Mouse (Mus musculus) neural tube, embryonic 15.5 days (tissue): Measurements from ENCODE around the gene Diexf. TPM values are rescaled to one million over a fixed set of nuclear protein-coding genes. Genes with fewer than 3 reads are reported as not detected.

Experiments
- ATAC-seq: fragments of 200-750 bp; cut with Nextera tagmentation; 2 replicates; pipeline ENCODE4 v1.8.0; 2017; ENCODE audit warnings: mild to moderate bottlenecking, moderate TSS enrichment, moderate library complexity; ENCODE audit not compliant: low FRiP score
- H3K27ac ChIP-seq: fragments of 300-500 bp; sonication (generic); replicated peaks from 2 replicates; pipeline ENCODE4 v1.5.1; 2015; ENCODE audit warnings: mild to moderate bottlenecking, inconsistent platforms
- H3K27me3 ChIP-seq: fragments of 300-500 bp; sonication (generic); replicated peaks from 2 replicates; pipeline ENCODE4 v1.6.1; 2015; ENCODE audit warnings: inconsistent platforms
- H3K36me3 ChIP-seq: fragments of 300-500 bp; sonication (generic); 2 replicates; pipeline ENCODE4 v1.6.1; 2015; ENCODE audit warnings: inconsistent platforms
- H3K4me1 ChIP-seq: fragments of 300-500 bp; sonication (generic); 2 replicates; pipeline ENCODE4 v1.6.1; 2015; ENCODE audit warnings: inconsistent platforms
- H3K4me2 ChIP-seq: fragments of 300-500 bp; sonication (generic); 2 replicates; pipeline ENCODE4 v1.6.1; 2015; ENCODE audit warnings: inconsistent platforms, mild to moderate bottlenecking, moderate library complexity
- H3K4me3 ChIP-seq: fragments of 300-500 bp; sonication (generic); replicated peaks from 2 replicates; pipeline ENCODE4 v1.5.1; 2015; ENCODE audit warnings: mild to moderate bottlenecking, inconsistent platforms
- H3K9ac ChIP-seq: fragments of 300-500 bp; sonication (generic); replicated peaks from 2 replicates; pipeline ENCODE4 v1.6.1; 2015; ENCODE audit warnings: mild to moderate bottlenecking, inconsistent platforms
- H3K9me3 ChIP-seq: fragments of 300-500 bp; sonication (generic); replicated peaks from 2 replicates; pipeline ENCODE4 v1.6.1; 2016; ENCODE audit warnings: inconsistent platforms
- WGBS: fragments of 180-500 bp; shearing (Covaris S2); methylation state at CpG from one replicate; pipeline ENCODE4 v1.1.7; 2015; ENCODE audit warnings: mixed read lengths; 5-methylcytosine and 5-hydroxymethylcytosine counted together
- polyA plus RNA-seq: library from polyadenylated mRNA; unstranded; fragments of >200 nt; fragmentation: Nextera tagmentation; extraction: Ambion mirVana; gene quantifications from 2 replicates; pipeline ENCODE4 v1.2.1, GENCODE M21; 2015

The Diexf gene
- polyA plus RNA-seq, 1 experiment from 2014 or later = 7.8 TPM

DNA sequence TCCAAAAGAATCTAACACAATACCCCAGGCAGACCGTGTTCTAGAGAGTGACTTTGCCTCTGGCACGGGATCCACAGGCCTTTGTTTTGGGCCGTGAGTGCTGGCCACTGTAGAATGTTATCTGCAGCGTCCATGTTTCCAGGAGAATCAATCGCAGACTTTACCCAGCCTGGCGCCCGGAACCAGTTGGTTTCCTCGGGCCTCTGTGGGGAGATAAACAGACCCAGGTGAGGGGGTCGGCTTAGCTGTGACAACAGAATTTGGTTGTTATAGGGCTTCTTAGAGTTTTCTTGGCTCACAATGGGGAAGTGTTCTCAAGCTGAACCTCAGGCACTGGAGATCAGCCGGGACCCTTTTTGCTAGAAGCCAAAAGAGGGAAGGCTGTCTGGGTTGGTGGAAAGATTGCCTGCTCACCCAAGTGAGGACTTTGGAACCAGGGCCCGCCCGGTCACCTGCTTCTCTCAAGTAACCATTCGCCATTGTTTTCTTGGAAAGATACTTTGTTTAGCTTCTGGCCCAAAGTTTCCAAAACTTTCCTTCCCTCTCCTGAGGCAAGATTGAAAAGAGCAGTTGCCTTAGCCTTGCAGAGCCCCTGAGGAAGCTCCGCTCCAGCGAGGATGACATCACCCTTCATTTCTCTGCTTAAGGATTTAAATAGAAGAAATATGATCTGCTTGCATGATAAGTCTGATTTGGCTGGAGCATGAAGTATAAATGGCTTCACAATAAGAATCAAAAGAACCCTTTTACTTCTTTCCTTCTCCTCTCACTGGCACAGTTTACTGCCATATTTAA lies 26.4 kb upstream of the Diexf start:
- Histone ChIP-seq H3K36me3 (no peaks in the 10 kb centered on the region), H3K4me3 (no peak overlapping the region), H3K9ac (no peak overlapping the region), H3K4me1 (peaks cover 6% of the 10 kb centered on the region), H3K27me3 (peaks cover 42% of the 10 kb centered on the region), H3K27ac (no peak overlapping the region), H3K4me2 (no peak overlapping the region), H3K9me3 (no peaks in the 10 kb centered on the region)
- no peak for ATAC-seq
- WGBS = 82% methylated on average over 15 of the region's 15 CpGs

DNA sequence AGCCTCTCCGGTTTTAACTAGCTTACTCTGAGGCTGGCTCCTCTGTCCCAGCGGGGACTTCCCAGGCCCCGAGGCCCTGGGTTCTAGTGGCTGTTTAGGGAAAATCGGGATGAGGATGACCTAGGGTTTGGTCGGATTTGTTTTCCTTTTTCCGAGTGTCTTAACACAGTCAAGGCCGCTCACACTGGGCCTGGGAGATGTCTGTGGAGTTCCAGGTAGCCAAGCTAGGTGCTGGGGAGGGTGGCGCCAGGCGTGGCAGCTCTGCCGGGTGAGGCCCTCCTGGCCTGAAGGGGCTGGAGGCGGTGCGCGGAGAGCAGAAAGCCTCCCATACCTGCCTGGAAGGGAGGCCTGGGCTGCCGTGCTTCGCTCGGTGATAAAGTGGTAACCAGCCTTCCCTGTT lies 23.5 kb upstream of the Diexf start:
- WGBS = 28% methylated on average over 16 of the region's 16 CpGs

DNA sequence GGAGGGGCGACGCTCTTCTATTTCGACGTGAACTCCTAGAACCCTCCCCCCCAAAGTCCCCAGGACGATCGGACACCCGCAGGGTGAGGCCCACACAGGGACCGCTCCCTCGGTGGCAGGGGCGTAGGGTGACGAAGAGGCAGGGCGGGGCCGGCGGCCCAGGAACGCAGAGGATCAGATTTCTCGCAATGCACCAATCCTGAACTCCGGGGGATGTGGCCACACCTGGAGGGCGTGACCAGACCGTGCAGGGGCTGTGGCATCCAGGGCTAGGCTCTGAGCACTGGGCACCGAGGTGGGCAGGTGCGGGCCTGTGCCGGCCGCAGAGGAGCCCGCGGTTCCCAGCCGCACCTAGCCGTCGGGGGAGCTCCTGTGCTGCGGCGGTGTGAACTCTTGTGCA lies 22.8 kb upstream of the Diexf start, which contains the start of gene Irf6:
TSS of gene Irf6 (plus strand) at position 240 of the 400 bp plus-strand sequence.
- Histone ChIP-seq H3K4me3 (peak within 1 kb of the TSS; percentile 27), H3K36me3 (no peaks in the 10 kb centered on the region), H3K4me2 (peak within 1 kb of the TSS; percentile 51), H3K4me1 (peaks cover 6% of the 10 kb centered on the region), H3K9ac (no peak within 1 kb of the TSS), H3K27ac (no peak within 1 kb of the TSS), H3K27me3 (peaks cover 54% of the 10 kb centered on the region), H3K9me3 (no peaks in the 10 kb centered on the region)
- no peak for ATAC-seq
- 2% methylated on average over 30 of the region's 30 CpGs for WGBS

More for the DNA sequence above, 23.5 kb upstream of the Diexf start:
- Histone ChIP-seq H3K4me1 (peaks cover 6% of the 10 kb centered on the region), H3K27me3 (peaks cover 54% of the 10 kb centered on the region), H3K27ac (no peak overlapping the region), H3K9ac (no peak overlapping the region), H3K9me3 (no peaks in the 10 kb centered on the region), H3K4me3 (peak overlapping the region; percentile 27), H3K4me2 (peak overlapping the region; percentile 51), H3K36me3 (no peaks in the 10 kb centered on the region)
- no peak for ATAC-seq

GRCm38 (mm10) chr1:193151134-193151533 lies 21.1 kb upstream of the Diexf start:
- no peaks in the 10 kb centered on the region for H3K9me3 ChIP-seq
- no peaks in the 10 kb centered on the region for H3K36me3 ChIP-seq
- no peak overlapping the region for H3K4me3 ChIP-seq
- ATAC-seq = no peak
- H3K4me2 ChIP-seq = no peak overlapping the region
- H3K27ac ChIP-seq = no peak overlapping the region
- peaks cover 54% of the 10 kb centered on the region for H3K27me3 ChIP-seq
- H3K4me1 ChIP-seq = peaks cover 6% of the 10 kb centered on the region
- WGBS = 46% methylated on average over 7 of the region's 7 CpGs
- no peak overlapping the region for H3K9ac ChIP-seq

GRCm38 (mm10) chr1:193149231-193149630 lies 19.2 kb upstream of the Diexf start:
- no peak overlapping the region for H3K4me3 ChIP-seq
- H3K27me3 ChIP-seq = peaks cover 40% of the 10 kb centered on the region
- 76% methylated on average over 3 of the region's 3 CpGs for WGBS

DNA sequence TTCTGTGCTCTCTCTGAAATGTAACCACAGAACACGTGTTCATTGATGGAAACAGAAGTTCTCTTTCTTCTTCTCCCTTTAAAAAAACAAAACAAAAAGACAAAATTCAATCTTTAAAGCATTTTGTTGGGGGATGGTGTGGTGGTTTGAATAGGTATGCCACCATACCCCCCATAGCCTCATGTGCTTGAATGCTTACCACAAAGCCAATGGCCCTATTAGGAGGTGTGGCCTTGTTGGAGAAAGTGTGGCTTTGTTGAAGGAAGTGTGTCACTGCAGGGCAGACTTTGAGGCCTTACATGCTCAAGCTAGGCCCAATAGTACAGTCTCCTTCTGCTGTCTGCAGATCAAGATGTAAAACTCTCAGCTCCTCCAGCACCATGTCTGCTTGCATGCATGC lies 16.3 kb upstream of the Diexf start:
- Histone ChIP-seq H3K27me3 (peaks cover 11% of the 10 kb centered on the region; the same call in 1 of the 2 replicates), H3K9me3 (no peaks in the 10 kb centered on the region), H3K9ac (no peak overlapping the region), H3K4me2 (no peak overlapping the region), H3K36me3 (no peaks in the 10 kb centered on the region), H3K4me1 (no peaks in the 10 kb centered on the region), H3K4me3 (no peak overlapping the region), H3K27ac (no peak overlapping the region)
- 81% methylated on average over 1 of the region's 1 CpGs for WGBS
- no peak for ATAC-seq

More at GRCm38 (mm10) chr1:193149231-193149630, 19.2 kb upstream of the Diexf start:
- no peaks in the 10 kb centered on the region for H3K9me3 ChIP-seq
- no peak overlapping the region for H3K4me2 ChIP-seq
- H3K4me1 ChIP-seq = peaks cover 6% of the 10 kb centered on the region
- no peaks in the 10 kb centered on the region for H3K36me3 ChIP-seq
- H3K27ac ChIP-seq = no peak overlapping the region
- no peak overlapping the region for H3K9ac ChIP-seq
- no peak for ATAC-seq

DNA sequence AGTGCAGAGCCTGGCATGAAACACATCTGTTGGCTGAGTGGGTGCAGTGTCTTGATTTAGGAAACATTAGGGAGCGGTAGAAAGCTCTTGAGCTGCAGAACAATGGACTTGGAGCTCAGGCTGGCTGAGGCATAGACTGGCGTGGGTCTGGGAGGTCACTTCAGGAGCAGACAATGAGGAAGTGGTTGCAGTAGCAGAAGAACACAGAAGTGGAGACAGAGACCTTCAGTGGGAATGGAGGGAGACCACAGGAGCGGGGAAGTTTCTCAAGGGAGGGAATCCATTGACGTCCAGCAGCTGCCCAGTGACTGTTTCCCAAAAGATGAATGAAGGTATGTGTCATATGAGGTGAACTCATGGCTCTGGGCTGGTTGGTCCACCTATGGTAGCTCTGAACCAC lies 15.0 kb upstream of the Diexf start:
- Histone ChIP-seq H3K4me3 (no peak overlapping the region), H3K36me3 (no peaks in the 10 kb centered on the region), H3K27ac (no peak overlapping the region), H3K4me2 (no peak overlapping the region), H3K9ac (no peak overlapping the region), H3K27me3 (0 out of 2 replicates have a peak, but pooled peaks cover 5% of the 10 kb centered on the region), H3K9me3 (no peaks in the 10 kb centered on the region), H3K4me1 (no peaks in the 10 kb centered on the region)
- WGBS = 83% methylated on average over 4 of the region's 4 CpGs
- no peak for ATAC-seq

DNA sequence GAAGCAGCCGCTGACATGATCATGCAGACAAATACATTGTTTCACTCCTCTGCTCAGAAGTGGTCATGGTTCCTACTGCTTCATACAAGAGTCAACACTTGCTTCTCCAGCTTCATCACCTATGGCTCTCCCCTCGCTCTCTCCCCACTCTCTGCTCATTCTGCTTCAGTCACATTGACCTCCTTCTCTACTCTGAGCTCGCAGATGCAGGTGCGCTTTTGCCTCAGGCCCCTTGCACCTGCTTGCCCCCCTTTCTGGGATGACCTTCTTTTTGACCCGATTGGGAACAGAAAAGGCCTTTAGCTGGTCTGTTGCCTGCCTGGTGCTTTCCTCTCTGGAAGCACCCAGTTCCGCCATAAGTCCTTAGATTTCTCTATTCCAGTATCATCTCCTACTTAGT lies 14.4 kb upstream of the Diexf start:
- no peak for ATAC-seq
- Histone ChIP-seq H3K4me1 (no peaks in the 10 kb centered on the region), H3K9ac (no peak overlapping the region), H3K27ac (no peak overlapping the region), H3K9me3 (no peaks in the 10 kb centered on the region), H3K27me3 (0 out of 2 replicates have a peak, but pooled peaks cover 4% of the 10 kb centered on the region), H3K4me2 (no peak overlapping the region), H3K36me3 (no peaks in the 10 kb centered on the region), H3K4me3 (no peak overlapping the region)
- 90% methylated on average over 6 of the region's 6 CpGs for WGBS

DNA sequence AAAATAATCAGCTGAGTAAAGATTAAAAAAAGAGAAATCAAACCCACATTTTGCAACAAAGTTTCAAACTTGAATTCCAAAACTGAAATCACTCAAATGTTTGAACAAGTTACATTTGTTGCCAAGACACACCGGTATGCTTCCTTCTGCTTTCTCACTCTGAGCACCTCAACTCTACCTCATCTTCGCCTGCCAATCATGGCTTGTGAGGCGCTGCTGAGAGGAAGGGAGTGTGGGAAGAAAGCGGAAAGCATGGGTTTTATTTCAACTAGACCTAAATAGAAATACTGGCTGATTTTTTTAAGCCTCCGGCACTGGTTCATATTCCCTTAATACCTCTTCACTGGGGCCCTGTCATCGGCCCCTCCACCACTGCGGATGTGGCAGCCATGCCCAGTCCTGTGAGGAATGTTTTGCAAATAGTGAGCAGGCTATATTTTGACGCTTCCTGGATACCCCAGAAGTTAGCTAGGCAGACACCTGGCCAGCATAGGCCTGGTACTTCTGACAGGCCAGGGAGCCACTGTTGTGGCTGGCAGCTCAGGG lies 12.5 kb upstream of the Diexf start:
- ATAC-seq = no peak
- H3K27me3 ChIP-seq = 0 out of 2 replicates have a peak, but pooled peaks cover 2% of the 10 kb centered on the region
- no peak overlapping the region for H3K9ac ChIP-seq
- no peaks in the 10 kb centered on the region for H3K4me1 ChIP-seq
- 92% methylated on average over 8 of the region's 8 CpGs for WGBS
- no peak overlapping the region for H3K27ac ChIP-seq
- no peak overlapping the region for H3K4me2 ChIP-seq
- no peaks in the 10 kb centered on the region for H3K9me3 ChIP-seq
- H3K4me3 ChIP-seq = no peak overlapping the region
- no peaks in the 10 kb centered on the region for H3K36me3 ChIP-seq

DNA sequence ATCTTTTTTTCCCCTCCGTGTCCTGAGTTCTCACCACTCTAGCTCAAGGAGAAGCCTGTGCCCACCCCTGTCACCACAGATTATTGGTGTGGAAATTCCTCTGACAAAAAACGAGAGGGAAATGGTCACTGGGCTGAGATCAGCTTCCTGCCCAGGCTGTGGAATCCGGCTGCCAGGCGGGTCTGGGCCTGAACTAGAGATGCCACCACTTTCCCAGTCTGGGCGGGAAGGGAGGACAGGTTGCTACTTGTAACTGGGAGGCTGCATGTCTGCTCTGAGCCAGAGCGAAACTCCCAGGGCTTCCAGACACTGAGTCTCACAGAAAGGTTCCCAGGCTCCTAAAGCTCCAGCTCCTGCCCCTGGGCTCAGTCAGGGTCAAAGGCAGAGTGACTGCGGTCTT lies 11.0 kb upstream of the Diexf start:
- H3K4me2 ChIP-seq = no peak overlapping the region
- 0 out of 2 replicates have a peak, but pooled peaks cover 2% of the 10 kb centered on the region for H3K27me3 ChIP-seq
- no peak overlapping the region for H3K4me3 ChIP-seq
- no peak overlapping the region for H3K9ac ChIP-seq
- no peaks in the 10 kb centered on the region for H3K36me3 ChIP-seq
- no peaks in the 10 kb centered on the region for H3K4me1 ChIP-seq
- WGBS = 85% methylated on average over 7 of the region's 7 CpGs
- no peaks in the 10 kb centered on the region for H3K9me3 ChIP-seq
- no peak for ATAC-seq
- H3K27ac ChIP-seq = no peak overlapping the region

DNA sequence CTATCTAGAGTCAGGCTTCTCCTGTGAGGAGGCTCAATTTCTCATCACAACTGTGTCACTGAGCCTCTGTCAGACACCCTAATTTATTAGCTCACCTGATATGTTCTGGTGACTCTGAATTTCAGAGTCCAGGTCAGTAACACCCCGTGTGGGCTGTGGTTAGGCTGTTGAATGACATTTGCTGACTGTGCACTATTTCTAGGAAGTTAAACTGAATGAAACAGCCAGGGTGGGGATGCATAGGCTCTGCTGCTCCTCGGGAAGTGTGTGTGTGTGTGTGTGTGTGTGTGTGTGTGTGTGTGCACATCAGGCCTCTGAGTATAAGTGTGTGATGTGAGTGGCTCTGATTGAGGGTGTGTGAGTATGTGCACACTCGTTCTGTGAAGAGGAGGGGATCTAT lies 8.6 kb upstream of the Diexf start:
- H3K36me3 ChIP-seq = no peaks in the 10 kb centered on the region
- H3K9me3 ChIP-seq = no peaks in the 10 kb centered on the region
- 64% methylated on average over 3 of the region's 3 CpGs for WGBS
- H3K9ac ChIP-seq = no peak overlapping the region
- no peak overlapping the region for H3K4me2 ChIP-seq
- H3K4me1 ChIP-seq = no peaks in the 10 kb centered on the region
- no peak overlapping the region for H3K27ac ChIP-seq
- ATAC-seq = no peak
- no peak overlapping the region for H3K4me3 ChIP-seq
- 0 out of 2 replicates have a peak, but pooled peaks cover 2% of the 10 kb centered on the region for H3K27me3 ChIP-seq

- Histone ChIP-seq H3K27ac (no peak overlapping the region), H3K9me3 (no peaks in the 10 kb centered on the region), H3K9ac (no peak overlapping the region), H3K36me3 (no peaks in the 10 kb centered on the region), H3K4me1 (no peaks in the 10 kb centered on the region), H3K27me3 (0 out of 2 replicates have a peak, but pooled peaks cover 2% of the 10 kb centered on the region), H3K4me3 (no peak overlapping the region), H3K4me2 (no peak overlapping the region)
- ATAC-seq = no peak
- 41% methylated on average over 7 of the region's 7 CpGs for WGBS
These were observed 8.0 kb upstream of the Diexf start for GRCm38 (mm10) chr1:193138087-193138486.
